Mouse (Mus musculus): ENCODE data around the gene Cfap99. TPM values are rescaled to one million over a fixed set of nuclear protein-coding genes. Genes with fewer than 3 reads are reported as not detected.
A peak's percentile ranks its signal among the peaks of the same experiment; 100 is the strongest.

The Cfap99 gene
- 0.38 and 0.46 TPM in 2 replicates for polyA plus RNA-seq (2012; rRNA removed)

DNA sequence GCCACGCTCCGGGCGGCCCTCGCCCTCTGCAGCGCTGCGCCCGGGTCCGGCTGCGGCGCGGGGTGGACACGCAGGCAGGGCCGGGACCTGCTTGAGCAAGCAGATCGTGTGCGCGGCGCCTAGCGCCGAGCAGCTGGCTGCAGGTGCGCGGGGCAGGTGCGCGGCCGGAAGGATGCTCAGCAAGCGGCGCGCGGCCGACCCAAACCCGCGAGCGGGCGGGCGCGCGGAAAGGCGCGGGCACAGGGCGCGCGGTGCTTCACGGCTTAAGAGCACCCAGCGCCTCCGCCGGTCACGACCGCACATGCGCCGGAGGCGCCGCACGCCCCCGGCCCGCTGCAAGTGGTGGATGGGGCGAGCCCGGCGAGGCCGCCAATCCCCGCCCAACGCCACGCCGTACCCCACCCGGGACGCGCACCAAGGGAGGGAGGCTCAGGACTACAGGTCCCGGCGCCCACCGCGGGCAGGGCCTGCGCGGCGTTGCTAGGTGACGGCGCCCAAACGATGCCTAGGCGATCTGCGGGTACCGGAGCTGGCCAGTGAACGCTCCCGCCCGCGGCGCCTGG lies at the start of gene Cfap99, which contains the start of gene Zfyve28:
Gene Cfap99 (plus strand): TSS at position 447 of the 563 bp plus-strand sequence.
Gene Zfyve28 (minus strand): TSS at position 296 of the 563 bp plus-strand sequence.
- peaks cover 2% of the 10 kb centered on the region; the same call in 1 of the 2 replicates for H3K4me1 ChIP-seq (ENCODE audit: control insufficient read depth, insufficient read depth, low read length)
- peak within 1 kb of the TSS; percentile 58 for H3K27ac ChIP-seq (ENCODE audit: insufficient read depth, low read length)
- TF ChIP-seq POLR2A (IDR thresholded peaks at IDR 0.05; ENCODE audit: extremely low read depth, insufficient read depth, low read length), result 0 out of 2 replicates have a peak, but pooled peaks have one; percentile 35
- TF ChIP-seq CTCF (IDR thresholded peaks at IDR 0.05; ENCODE audit: extremely low read depth, insufficient read depth, low read length), result no peak
- peak within 1 kb of the TSS; percentile 95 for H3K4me3 ChIP-seq (ENCODE audit: insufficient read depth, low read length)

DNA sequence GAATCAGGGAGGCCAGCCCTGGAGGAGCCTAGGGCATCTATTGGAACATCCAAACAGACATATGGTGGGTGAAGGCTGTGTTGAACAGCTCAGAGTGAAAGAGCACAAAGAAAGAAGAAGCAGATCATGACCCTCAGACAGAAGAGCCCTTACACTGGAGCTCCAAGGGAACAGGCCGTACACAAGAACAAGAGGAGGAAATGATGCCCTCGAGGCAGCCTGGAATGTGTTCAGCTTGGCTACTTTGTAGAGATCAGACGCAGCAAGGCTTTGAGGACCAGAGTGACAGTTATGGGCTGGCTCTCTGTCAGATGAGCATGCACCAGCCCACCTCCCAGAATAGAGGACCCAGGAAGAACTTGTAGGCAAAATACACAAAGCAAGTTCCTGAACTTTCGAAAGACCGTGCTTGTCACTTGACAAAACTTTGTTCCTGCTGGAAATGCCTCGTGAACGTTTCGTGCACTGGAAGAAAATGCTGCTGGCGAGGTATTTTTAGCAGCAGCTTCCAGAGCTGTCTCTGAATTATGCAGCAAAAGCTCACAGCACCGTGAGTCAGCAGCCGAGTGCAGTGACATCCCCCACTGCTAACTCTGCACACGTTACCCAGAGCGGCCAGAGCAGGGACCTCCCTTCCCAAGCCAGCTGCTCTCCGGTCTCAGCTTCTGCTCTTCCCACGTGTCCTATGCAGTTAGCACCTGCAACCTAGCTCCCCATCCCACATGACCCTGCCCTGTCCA lies 46.0 kb upstream of the Cfap99 start:
- Histone ChIP-seq H3K27ac (ENCODE audit: insufficient read depth, low read length) (peak overlapping the region; percentile 82), H3K4me3 (ENCODE audit: insufficient read depth, low read length) (no peak overlapping the region), H3K4me1 (ENCODE audit: control insufficient read depth, insufficient read depth, low read length) (peaks cover 30% of the 10 kb centered on the region)
- no peak for TF ChIP-seq POLR2A (IDR thresholded peaks at IDR 0.05; ENCODE audit: extremely low read depth, insufficient read depth, low read length)

DNA sequence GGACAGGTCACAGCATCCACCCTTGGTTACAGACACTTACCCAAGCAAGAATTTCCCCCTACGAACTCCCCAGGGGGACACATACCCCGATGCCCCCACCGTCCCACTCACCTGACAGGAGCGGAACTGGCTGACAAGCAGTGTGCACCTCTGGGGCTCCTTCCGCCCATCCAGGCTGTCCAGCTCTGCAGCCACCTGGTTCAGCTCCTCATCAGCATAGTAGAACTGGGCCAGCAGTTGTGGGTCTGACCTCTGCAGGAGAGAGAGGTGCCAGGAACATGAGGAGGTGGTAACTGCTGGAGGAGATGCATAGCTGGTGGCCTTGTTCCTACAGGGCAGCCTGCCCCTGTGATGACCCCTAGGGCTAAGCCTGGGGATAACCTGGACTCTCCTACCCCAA lies 45.3 kb upstream of the Cfap99 start:
- H3K27ac ChIP-seq (ENCODE audit: insufficient read depth, low read length), result peak overlapping the region; percentile 82
- TF ChIP-seq CTCF (IDR thresholded peaks at IDR 0.05; ENCODE audit: extremely low read depth, insufficient read depth, low read length) (no peak), POLR2A (IDR thresholded peaks at IDR 0.05; ENCODE audit: extremely low read depth, insufficient read depth, low read length) (no peak)

DNA sequence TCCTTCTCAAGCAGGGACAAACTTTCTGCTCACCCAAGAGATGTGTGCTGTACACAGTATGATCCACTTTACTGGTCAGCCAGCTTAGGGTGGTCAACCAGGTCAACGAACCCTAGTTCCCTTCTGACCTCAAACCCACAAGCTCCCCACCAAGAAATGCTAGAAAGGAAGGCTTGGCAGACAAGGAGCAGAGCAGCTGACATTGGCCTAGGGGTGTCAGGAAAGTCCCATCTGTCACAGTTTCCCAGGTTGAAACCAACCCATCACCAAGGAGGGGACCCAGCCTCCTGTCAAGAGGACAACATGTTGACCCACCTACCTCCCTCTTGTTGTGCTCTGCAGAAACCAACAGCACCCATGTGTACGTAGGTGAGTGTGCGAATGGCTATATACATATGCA lies 42.0 kb upstream of the Cfap99 start:
- Histone ChIP-seq H3K4me3 (ENCODE audit: insufficient read depth, low read length) (no peak overlapping the region), H3K4me1 (ENCODE audit: control insufficient read depth, insufficient read depth, low read length) (peaks cover 23% of the 10 kb centered on the region), H3K27ac (ENCODE audit: insufficient read depth, low read length) (no peak overlapping the region)
- TF ChIP-seq POLR2A (IDR thresholded peaks at IDR 0.05; ENCODE audit: extremely low read depth, insufficient read depth, low read length), result no peak

More for the DNA sequence above, 45.3 kb upstream of the Cfap99 start:
- Histone ChIP-seq H3K4me1 (ENCODE audit: control insufficient read depth, insufficient read depth, low read length) (peaks cover 24% of the 10 kb centered on the region), H3K4me3 (ENCODE audit: insufficient read depth, low read length) (no peak overlapping the region)

DNA sequence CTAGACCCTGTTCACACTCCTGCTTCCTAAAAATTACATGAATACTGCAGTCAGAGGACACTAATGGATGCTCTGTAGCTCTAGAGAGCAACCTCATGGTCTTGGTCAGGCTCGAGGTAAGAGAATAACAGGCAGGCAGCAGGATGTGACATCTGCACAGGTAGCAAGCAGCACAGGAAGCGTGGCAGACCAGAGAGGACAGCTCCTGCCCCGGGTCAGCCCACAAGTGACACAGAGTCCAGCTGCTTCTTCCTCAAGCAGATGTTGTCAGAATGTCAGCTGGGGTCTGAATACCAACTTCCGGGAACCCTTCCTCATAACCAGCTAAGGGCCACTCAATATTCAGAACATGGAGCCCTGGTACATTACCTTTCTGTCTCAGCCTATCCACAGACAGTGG lies 39.3 kb upstream of the Cfap99 start:
- peaks cover 19% of the 10 kb centered on the region for H3K4me1 ChIP-seq (ENCODE audit: control insufficient read depth, insufficient read depth, low read length)
- TF ChIP-seq CTCF (IDR thresholded peaks at IDR 0.05; ENCODE audit: extremely low read depth, insufficient read depth, low read length) (no peak), POLR2A (IDR thresholded peaks at IDR 0.05; ENCODE audit: extremely low read depth, insufficient read depth, low read length) (no peak)
- H3K27ac ChIP-seq (ENCODE audit: insufficient read depth, low read length), result no peak overlapping the region
- no peak overlapping the region for H3K4me3 ChIP-seq (ENCODE audit: insufficient read depth, low read length)

DNA sequence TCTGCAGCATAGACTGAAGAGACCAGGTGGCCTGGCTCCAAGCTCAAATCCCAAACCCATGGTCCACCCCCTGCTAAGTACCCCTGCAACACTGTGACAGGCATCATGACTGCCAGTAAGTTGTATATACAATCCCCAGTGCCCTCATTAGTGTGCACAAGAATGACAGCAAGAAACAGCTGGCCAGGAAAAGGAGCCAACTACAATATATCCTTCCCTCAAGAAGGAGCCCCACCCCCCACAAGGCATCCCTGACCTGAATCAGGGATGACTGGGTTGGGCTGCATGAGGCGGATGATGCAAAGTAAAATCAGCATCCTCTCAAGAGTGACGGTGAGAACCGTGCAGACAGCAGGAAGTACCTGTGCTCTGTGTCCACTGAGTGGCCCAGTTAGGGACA lies 38.3 kb upstream of the Cfap99 start:
- H3K4me1 ChIP-seq (ENCODE audit: control insufficient read depth, insufficient read depth, low read length), result peaks cover 19% of the 10 kb centered on the region
- TF ChIP-seq CTCF (IDR thresholded peaks at IDR 0.05; ENCODE audit: extremely low read depth, insufficient read depth, low read length) (no peak), POLR2A (IDR thresholded peaks at IDR 0.05; ENCODE audit: extremely low read depth, insufficient read depth, low read length) (no peak)
- H3K27ac ChIP-seq (ENCODE audit: insufficient read depth, low read length), result no peak overlapping the region
- H3K4me3 ChIP-seq (ENCODE audit: insufficient read depth, low read length), result no peak overlapping the region

DNA sequence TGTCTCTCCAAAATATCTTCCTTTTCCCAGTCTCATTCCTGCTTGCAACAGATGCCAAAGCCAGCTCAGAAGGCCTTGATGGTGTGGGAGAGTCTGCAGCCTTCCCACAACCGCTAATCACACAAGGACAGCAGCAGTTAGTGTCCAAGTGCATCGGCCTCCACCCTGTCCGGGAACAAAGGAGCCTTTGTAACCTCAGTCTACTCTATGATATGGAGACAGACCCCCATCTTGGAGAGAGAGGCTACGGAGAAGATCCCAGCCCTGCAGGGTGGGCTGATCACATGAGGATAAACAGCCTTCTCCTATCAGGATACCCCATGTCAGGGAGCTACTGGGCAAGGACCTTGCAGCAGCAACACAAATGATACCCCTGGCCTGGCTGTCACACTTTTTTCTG lies 36.6 kb upstream of the Cfap99 start:
- TF ChIP-seq CTCF (IDR thresholded peaks at IDR 0.05; ENCODE audit: extremely low read depth, insufficient read depth, low read length), result no peak
- no peak overlapping the region for H3K27ac ChIP-seq (ENCODE audit: insufficient read depth, low read length)
- no peak overlapping the region for H3K4me3 ChIP-seq (ENCODE audit: insufficient read depth, low read length)
- H3K4me1 ChIP-seq (ENCODE audit: control insufficient read depth, insufficient read depth, low read length), result peaks cover 19% of the 10 kb centered on the region

DNA sequence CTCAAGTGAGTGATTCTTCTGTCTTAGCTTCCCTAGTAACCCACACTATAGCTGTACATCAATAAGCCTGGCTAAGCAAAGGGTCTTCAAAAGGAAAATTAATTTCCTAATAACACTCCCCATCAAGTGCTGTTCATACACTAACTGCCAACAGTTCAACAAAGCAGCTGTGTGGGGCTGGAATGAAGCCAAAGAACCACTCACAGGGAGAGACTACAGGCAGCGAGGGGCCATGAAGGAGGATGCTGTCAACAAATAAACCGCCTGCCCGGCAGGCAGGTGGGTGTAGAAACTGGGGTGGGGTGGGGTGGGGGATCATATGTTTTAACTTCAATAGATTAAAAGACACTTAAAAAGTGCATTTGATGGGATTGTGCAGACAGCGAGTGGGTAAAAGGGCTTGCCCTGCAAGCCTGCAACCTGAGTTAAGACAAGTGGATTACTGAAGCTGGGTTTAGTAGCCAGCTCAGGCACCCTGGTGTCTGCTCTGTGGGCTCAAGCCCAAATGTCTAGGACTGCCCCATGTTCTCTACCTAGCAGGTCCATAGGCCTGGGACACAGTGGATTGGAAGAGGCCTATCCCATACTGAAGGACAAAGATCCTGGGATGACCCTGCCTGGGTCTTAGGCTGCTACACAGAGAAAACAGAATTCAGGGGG lies 36.0 kb upstream of the Cfap99 start:
- TF ChIP-seq CTCF (IDR thresholded peaks at IDR 0.05; ENCODE audit: extremely low read depth, insufficient read depth, low read length) (no peak), POLR2A (IDR thresholded peaks at IDR 0.05; ENCODE audit: extremely low read depth, insufficient read depth, low read length) (no peak)
- Histone ChIP-seq H3K27ac (ENCODE audit: insufficient read depth, low read length) (peak overlapping the region; percentile 6), H3K4me1 (ENCODE audit: control insufficient read depth, insufficient read depth, low read length) (peaks cover 19% of the 10 kb centered on the region), H3K4me3 (ENCODE audit: insufficient read depth, low read length) (no peak overlapping the region)

DNA sequence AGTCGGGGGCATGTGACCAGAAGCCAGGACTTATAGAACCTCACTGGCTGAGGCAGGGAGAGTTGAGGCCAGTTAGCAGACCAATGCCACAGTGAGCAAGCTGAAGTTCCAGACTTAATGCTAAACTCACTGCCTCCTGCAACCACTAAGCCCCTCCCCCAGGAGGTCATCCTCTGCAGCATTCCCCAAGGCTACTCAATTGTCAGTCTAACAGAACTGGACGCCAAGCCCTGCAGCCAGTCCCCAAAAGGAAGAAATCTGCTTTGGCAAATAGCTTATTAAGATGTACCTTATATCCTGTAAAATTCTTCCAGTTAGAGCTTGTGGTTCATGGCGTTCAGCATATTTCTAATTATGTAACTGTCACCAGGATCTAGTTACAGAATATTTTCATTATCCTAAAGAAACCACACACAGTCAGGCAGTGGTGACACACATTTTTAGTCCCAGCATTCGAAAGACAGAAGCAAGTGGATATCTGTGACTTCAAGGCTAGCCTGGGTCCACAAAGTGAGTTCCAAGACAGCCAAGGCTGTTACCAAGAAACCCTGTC lies 35.4 kb upstream of the Cfap99 start:
- Histone ChIP-seq H3K4me1 (ENCODE audit: control insufficient read depth, insufficient read depth, low read length) (peaks cover 19% of the 10 kb centered on the region), H3K27ac (ENCODE audit: insufficient read depth, low read length) (peak overlapping the region; percentile 6), H3K4me3 (ENCODE audit: insufficient read depth, low read length) (no peak overlapping the region)
- TF ChIP-seq CTCF (IDR thresholded peaks at IDR 0.05; ENCODE audit: extremely low read depth, insufficient read depth, low read length), result no peak
- no peak for TF ChIP-seq POLR2A (IDR thresholded peaks at IDR 0.05; ENCODE audit: extremely low read depth, insufficient read depth, low read length)

Measured in cortical plate, adult 2 months (tissue).